Mouse (Mus musculus): ENCODE measurements around the gene Mtmr2.
A peak's percentile ranks its signal among the peaks of the same experiment; 100 is the strongest.

Mtmr2 gene

GRCm38 (mm10) chr9:13807657-13808056 lies 59.4 kb downstream of the Mtmr2 start:
- no peak for DNase-seq

- DNase-seq: no peak
Measured at GRCm38 (mm10) chr9:13809937-13810336, 61.7 kb downstream of the Mtmr2 start.

GRCm38 (mm10) chr9:13818369-13818768 lies 70.2 kb downstream of the Mtmr2 start:
- no peak for DNase-seq

DNA sequence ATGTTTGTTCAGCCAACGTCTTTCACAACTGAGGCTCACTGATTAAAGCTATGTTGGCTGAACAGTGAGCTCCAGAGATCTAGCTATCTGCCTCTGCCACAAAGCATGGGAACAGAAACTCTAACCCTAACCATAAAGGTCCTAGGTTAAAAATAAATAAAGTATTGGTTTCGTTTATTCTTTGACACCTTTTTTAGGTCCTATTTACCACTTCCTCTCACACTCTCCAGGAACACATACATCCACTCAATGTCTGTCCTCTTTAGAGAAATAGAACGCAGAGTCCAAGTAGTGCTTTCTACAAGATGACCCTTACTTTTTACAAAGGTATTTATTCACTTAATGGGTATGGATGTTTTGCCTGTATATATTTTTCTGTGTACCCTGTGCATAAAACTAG lies 72.6 kb downstream of the Mtmr2 start:
- DNase-seq: no peak

GRCm38 (mm10) chr9:13825896-13826295 lies 77.7 kb downstream of the Mtmr2 start:
- no peak for DNase-seq

DNA sequence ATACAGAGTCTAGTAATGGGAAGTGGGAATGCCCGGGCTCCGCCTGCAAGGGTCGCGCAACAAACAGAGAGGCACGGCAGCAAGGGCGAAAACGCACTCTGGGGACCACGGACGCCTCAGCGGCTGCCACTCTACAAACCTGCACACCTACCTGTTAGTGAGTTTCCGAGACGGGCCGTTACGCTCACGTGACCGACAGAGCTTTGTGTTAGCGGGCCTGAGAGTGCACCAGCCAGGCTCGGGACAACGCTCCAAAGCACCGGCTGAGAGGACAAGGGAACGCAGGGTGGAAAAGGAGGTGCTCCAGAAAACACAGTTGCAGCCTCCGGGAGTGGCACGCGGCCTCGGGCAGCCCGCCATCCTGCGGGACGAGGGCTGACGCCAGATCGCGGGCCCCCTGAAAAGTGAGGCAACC lies 78.2 kb downstream of the Mtmr2 start:
- DNase-seq: peak; percentile 68 to 75

DNA sequence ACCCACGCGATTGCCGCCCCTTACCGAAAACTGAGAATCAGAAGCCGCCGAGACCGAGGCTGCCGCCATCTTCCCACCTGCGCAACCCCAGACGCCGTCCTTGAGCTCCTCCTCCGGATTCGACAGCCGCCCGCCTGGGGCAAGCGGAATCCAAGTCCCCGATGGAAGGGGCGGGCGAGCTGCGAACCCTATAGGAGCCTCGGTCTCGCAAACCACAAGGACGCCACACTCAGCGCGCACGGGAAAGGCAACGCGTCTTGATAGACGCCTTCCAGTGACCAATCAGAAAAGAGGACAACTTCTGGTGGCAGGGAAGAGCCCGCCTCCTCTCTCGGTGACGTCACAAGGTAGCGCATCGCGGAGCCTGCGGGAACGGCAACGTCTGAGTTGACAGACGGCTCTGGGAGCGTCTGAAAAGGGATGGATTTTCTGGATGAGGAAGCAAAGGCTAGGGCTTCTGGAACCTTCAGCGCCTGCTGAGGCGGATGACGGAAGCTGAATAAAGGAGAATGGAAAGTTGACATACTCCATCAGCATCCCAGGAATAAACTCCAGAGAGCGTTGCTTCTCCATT lies 78.7 kb downstream of the Mtmr2 start, which contains the start of gene Cep57:
Gene Cep57, minus strand, starts transcription at position 276 of the 574 bp plus-strand sequence.
- peak; percentile 96 to 97 for DNase-seq

DNA sequence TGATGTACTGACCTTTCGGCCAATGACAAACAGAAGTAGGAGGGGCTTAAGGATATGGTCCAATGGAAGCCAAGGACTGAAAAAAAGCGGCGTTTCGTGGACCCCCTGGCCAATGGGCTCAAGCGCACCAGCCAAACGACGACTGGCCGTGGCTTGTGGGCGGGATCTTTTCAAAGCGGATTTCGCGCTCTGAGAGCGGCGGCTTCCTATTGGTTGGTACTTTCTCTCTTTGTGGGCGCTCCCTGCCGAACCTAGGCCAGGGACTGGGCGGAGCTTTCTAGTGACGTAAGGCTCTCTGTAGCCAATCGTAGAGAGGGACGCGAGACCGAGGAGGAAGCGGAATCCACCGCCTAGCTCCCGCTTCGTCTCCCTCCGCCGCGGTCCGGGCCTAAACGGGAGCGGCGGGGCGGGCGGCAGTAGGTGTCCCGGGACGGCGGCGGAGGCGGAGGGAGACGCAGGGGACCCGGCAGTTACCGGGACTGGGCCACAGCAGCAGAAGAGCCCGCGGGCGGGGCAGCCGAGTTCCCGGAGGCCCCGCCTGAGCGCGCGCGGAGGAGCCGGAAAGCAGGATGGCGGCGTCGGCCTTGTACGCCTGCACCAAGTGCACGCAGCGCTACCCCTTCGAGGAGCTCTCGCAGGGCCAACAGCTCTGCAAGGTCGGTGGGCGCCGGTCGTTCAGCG lies 79.3 kb downstream of the Mtmr2 start, which contains the start of gene Fam76b:
Gene Fam76b, plus strand, starts transcription at position 311 of the 681 bp plus-strand sequence.
- DNase-seq: peak; percentile 100

GRCm38 (mm10) chr9:13828087-13828441 lies 79.9 kb downstream of the Mtmr2 start:
- DNase-seq: no peak

GRCm38 (mm10) chr9:13835256-13835655 lies 87.0 kb downstream of the Mtmr2 start:
- no peak for DNase-seq

GRCm38 (mm10) chr9:13836726-13837125 lies 88.5 kb downstream of the Mtmr2 start:
- no peak for DNase-seq

GRCm38 (mm10) chr9:13847591-13847990 lies 99.4 kb downstream of the Mtmr2 start:
- DNase-seq: no peak

- no peak for DNase-seq
Measured at GRCm38 (mm10) chr9:13848481-13849480, 100.6 kb downstream of the Mtmr2 start.

DNA sequence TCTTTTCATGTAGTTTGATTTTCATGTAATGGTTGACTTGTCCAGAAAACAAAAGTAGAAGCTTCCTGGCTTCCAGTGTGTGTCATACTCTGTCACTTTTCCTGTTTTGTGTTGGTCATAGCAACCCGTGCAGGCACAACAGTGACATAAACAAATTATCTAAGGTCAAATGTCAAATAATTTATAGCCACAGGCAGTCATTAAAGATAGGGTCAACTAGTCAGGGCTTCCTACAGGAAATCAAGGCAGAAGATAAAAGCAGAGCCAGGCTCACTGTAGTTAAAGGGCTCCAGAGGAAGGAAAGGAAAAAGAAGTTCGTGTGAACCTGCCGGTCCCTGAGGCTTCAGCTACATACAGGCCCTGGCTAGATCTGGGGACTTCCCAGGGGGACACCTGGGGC lies 105.7 kb downstream of the Mtmr2 start:
- DNase-seq: no peak

Measured in lung, adult 18-20 months (tissue).